Mouse (Mus musculus) neural tube, embryonic 11.5 days (tissue): ENCODE data around the gene Srsf4. TPM values are rescaled to one million over a fixed set of nuclear protein-coding genes. Genes with fewer than 3 reads are reported as not detected.

Experiments
- ATAC-seq: fragments of 200-750 bp; cut with Nextera tagmentation; 2 replicates; pipeline ENCODE4 v1.8.0; 2017; ENCODE audit warnings: moderate number of reproducible peaks, mild to moderate bottlenecking, moderate TSS enrichment, moderate library complexity; ENCODE audit not compliant: insufficient read depth, low FRiP score, low TSS enrichment
- DNase-seq: peaks from one replicate; pipeline ENCODE4 v3.0.0-alpha.2; 2015; ENCODE audit warnings: low spot score
- H3K27ac ChIP-seq: fragments of 300-500 bp; sonication (generic); 2 replicates; pipeline ENCODE4 v1.5.1; 2014; ENCODE audit warnings: low read depth, mild to moderate bottlenecking, low read length
- H3K27me3 ChIP-seq: fragments of 300-500 bp; sonication (generic); 2 replicates; pipeline ENCODE4 v1.6.1; 2014; ENCODE audit warnings: mild to moderate bottlenecking, low read length, mixed read lengths; ENCODE audit not compliant: control insufficient read depth, insufficient read depth
- H3K36me3 ChIP-seq: fragments of 300-500 bp; sonication (generic); 2 replicates; pipeline ENCODE4 v1.6.1; 2014; ENCODE audit warnings: mild to moderate bottlenecking, low read length, moderate library complexity, mixed read lengths; ENCODE audit not compliant: control insufficient read depth, insufficient read depth
- H3K4me1 ChIP-seq: fragments of 300-500 bp; sonication (generic); 2 replicates; pipeline ENCODE4 v1.6.1; 2014; ENCODE audit warnings: low read length, mixed read lengths; ENCODE audit not compliant: control insufficient read depth, insufficient read depth
- H3K4me2 ChIP-seq: fragments of 300-500 bp; sonication (generic); 2 replicates; pipeline ENCODE4 v1.6.1; 2014; ENCODE audit warnings: low read depth, mild to moderate bottlenecking, moderate library complexity
- H3K4me3 ChIP-seq: fragments of 300-500 bp; sonication (generic); 2 replicates; pipeline ENCODE4 v1.5.1; 2014; ENCODE audit warnings: low read depth, low read length
- H3K9ac ChIP-seq: fragments of 300-500 bp; sonication (generic); 2 replicates; pipeline ENCODE4 v1.6.1; 2014; ENCODE audit warnings: mild to moderate bottlenecking, low read length
- H3K9me3 ChIP-seq: fragments of 300-500 bp; sonication (generic); 2 replicates; pipeline ENCODE4 v1.6.1; 2016; ENCODE audit warnings: low read length; ENCODE audit not compliant: control insufficient read depth
- WGBS: fragments of 180-500 bp; shearing (Covaris S2); extraction: QIAGEN DNeasy Blood & Tissue Kit; methylation state at CpG from one replicate; pipeline ENCODE4 v1.1.7; 2014; 5-methylcytosine and 5-hydroxymethylcytosine counted together
- polyA plus RNA-seq: library from polyadenylated mRNA; unstranded; fragments of >200 nt; fragmentation: Nextera tagmentation; extraction: Ambion mirVana; gene quantifications from 2 replicates; pipeline ENCODE4 v1.2.1, GENCODE M21; 2014

The Srsf4 gene
- polyA plus RNA-seq, 1 experiment from 2014 or later = 144 TPM

- ATAC-seq (peak; percentile 20; the same call in 1 of the 2 replicates), DNase-seq (peak; percentile 75)
- no peaks in the 10 kb centered on the region for H3K9me3 ChIP-seq
- H3K4me3 ChIP-seq = peak overlapping the region; percentile 24; the same call in 1 of the 2 replicates
- H3K27me3 ChIP-seq = peaks cover 19% of the 10 kb centered on the region
- no peak overlapping the region for H3K27ac ChIP-seq
- H3K4me2 ChIP-seq = peak overlapping the region; percentile 42
- no peak overlapping the region for H3K9ac ChIP-seq
- WGBS = 1% methylated on average over 31 of the region's 31 CpGs
- peaks cover 42% of the 10 kb centered on the region for H3K4me1 ChIP-seq
- H3K36me3 ChIP-seq = no peaks in the 10 kb centered on the region
These were observed 41.6 kb downstream of the Srsf4 start for GRCm38 (mm10) chr4:131914891-131915469.

GRCm38 (mm10) chr4:131915821-131916328 is 42.5 kb downstream of the Srsf4 start:
- no peak for DNase-seq
- Histone ChIP-seq H3K27ac (no peak overlapping the region), H3K36me3 (no peaks in the 10 kb centered on the region), H3K4me3 (no peak overlapping the region), H3K27me3 (peaks cover 28% of the 10 kb centered on the region), H3K4me1 (peaks cover 46% of the 10 kb centered on the region), H3K9me3 (no peaks in the 10 kb centered on the region), H3K9ac (no peak overlapping the region), H3K4me2 (peak overlapping the region; percentile 42)
- no peak for ATAC-seq
- WGBS = 16% methylated on average over 13 of the region's 13 CpGs

- no peak overlapping the region for H3K4me3 ChIP-seq
- H3K4me2 ChIP-seq = no peak overlapping the region
- peaks cover 52% of the 10 kb centered on the region for H3K4me1 ChIP-seq
- WGBS = 4% methylated on average over 15 of the region's 15 CpGs
- H3K27me3 ChIP-seq = peaks cover 33% of the 10 kb centered on the region
- H3K27ac ChIP-seq = no peak overlapping the region
- no peak for ATAC-seq
- no peak overlapping the region for H3K9ac ChIP-seq
- no peaks in the 10 kb centered on the region for H3K9me3 ChIP-seq
- no peaks in the 10 kb centered on the region for H3K36me3 ChIP-seq
- peak; percentile 71 for DNase-seq
These were observed 43.0 kb downstream of the Srsf4 start for GRCm38 (mm10) chr4:131916425-131916824.

- 81% methylated on average over 10 of the region's 10 CpGs for whole genome bisulfite sequencing
- no peak overlapping the region for H3K4me3 ChIP-seq
- peaks cover 40% of the 10 kb centered on the region for H3K27me3 ChIP-seq
- no peaks in the 10 kb centered on the region for H3K9me3 ChIP-seq
- no peak overlapping the region for H3K9ac ChIP-seq
- ATAC-seq = no peak
- peaks cover 58% of the 10 kb centered on the region for H3K4me1 ChIP-seq
- H3K27ac ChIP-seq = no peak overlapping the region
- no peak overlapping the region for H3K4me2 ChIP-seq
- H3K36me3 ChIP-seq = no peaks in the 10 kb centered on the region
- DNase-seq = no peak
These were observed 43.7 kb downstream of the Srsf4 start for GRCm38 (mm10) chr4:131917010-131917555.

GRCm38 (mm10) chr4:131918026-131918533 is 44.7 kb downstream of the Srsf4 start:
- no peaks in the 10 kb centered on the region; the same call in 1 of the 2 replicates for H3K36me3 ChIP-seq
- H3K4me1 ChIP-seq = peaks cover 61% of the 10 kb centered on the region
- no peaks in the 10 kb centered on the region for H3K9me3 ChIP-seq
- DNase-seq (no peak), ATAC-seq (no peak)
- peaks cover 47% of the 10 kb centered on the region for H3K27me3 ChIP-seq
- no peak overlapping the region for H3K27ac ChIP-seq
- H3K4me2 ChIP-seq = no peak overlapping the region
- H3K4me3 ChIP-seq = no peak overlapping the region
- no peak overlapping the region for H3K9ac ChIP-seq
- 51% methylated on average over 7 of the region's 7 CpGs for WGBS

- WGBS = 8% methylated on average over 15 of the region's 15 CpGs
- no peak overlapping the region for H3K27ac ChIP-seq
- peak overlapping the region; percentile 20 for H3K4me2 ChIP-seq
- H3K4me1 ChIP-seq = peaks cover 61% of the 10 kb centered on the region
- ATAC-seq (no peak), DNase-seq (peak; percentile 64)
- H3K36me3 ChIP-seq = peaks cover under 1% of the 10 kb centered on the region
- peaks cover 51% of the 10 kb centered on the region for H3K27me3 ChIP-seq
- no peak overlapping the region; the same call in 1 of the 2 replicates for H3K9ac ChIP-seq
- no peaks in the 10 kb centered on the region for H3K9me3 ChIP-seq
- H3K4me3 ChIP-seq = no peak overlapping the region
These were observed 45.5 kb downstream of the Srsf4 start for GRCm38 (mm10) chr4:131918711-131919500.

GRCm38 (mm10) chr4:131919506-131920140 is 46.2 kb downstream of the Srsf4 start:
- 0 out of 2 replicates have a peak overlapping the region, but pooled peaks have one; percentile 20 for H3K27ac ChIP-seq
- no peaks in the 10 kb centered on the region for H3K9me3 ChIP-seq
- ATAC-seq = no peak
- WGBS = 8% methylated on average over 15 of the region's 15 CpGs
- DNase-seq = no peak
- H3K36me3 ChIP-seq = peaks cover 2% of the 10 kb centered on the region
- peak overlapping the region; percentile 52; the same call in 1 of the 2 replicates for H3K9ac ChIP-seq
- H3K4me1 ChIP-seq = peaks cover 56% of the 10 kb centered on the region
- H3K27me3 ChIP-seq = peaks cover 56% of the 10 kb centered on the region
- no peak overlapping the region for H3K4me3 ChIP-seq
- H3K4me2 ChIP-seq = peak overlapping the region; percentile 72

- ATAC-seq (no peak), DNase-seq (peak; percentile 52)
- WGBS = 2% methylated on average over 31 of the region's 51 CpGs
- Histone ChIP-seq H3K9ac (peak overlapping the region; percentile 52), H3K27me3 (peaks cover 59% of the 10 kb centered on the region), H3K36me3 (peaks cover 5% of the 10 kb centered on the region), H3K9me3 (no peaks in the 10 kb centered on the region), H3K4me2 (peak overlapping the region; percentile 72), H3K27ac (peak overlapping the region; percentile 53), H3K4me3 (peak overlapping the region; percentile 50), H3K4me1 (peaks cover 52% of the 10 kb centered on the region)
These were observed 46.8 kb downstream of the Srsf4 start for GRCm38 (mm10) chr4:131920141-131920594.
